Comparison of ENCODE assay signal across 8 mouse cellular contexts in the genomic region with DNA sequence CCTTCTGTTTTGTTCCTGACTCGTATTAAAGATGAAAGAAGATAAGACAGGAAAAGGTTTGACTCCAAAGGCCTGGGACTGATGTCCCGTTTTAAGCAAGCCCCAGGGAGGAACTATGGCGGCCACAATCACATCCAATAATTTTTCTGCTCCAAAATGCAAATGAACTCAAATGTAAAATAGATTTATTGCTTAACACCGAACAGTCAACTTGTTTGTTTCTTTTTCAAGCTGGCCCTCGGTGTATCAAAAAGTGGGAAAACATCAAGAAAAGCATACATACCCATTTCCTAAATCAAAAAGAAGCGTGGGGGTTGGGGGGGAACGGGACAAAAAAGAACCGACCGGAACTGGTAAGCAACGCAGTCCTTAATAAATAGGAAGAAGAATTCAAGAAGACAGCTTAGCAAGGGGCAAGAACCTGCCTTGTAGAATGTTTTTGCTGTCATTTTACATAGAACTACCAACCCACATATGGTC. TPM values are rescaled to one million over a fixed set of nuclear protein-coding genes. Genes with fewer than 3 reads are reported as not detected.
DNase-seq lines count a peak whose midpoint lies in the region; ATAC-seq lines count a peak whose summit lies in the region.

No protein-coding gene starts in this region.

- H3K36me3 ChIP-seq in kidney, embryonic 14.5 days (ENCODE audit: control insufficient read depth, insufficient read depth, low read length), result no peaks in the 10 kb centered on the region
- H3K36me3 ChIP-seq in hindbrain, embryonic 10.5 days, result no peaks in the 10 kb centered on the region
- H3K36me3 ChIP-seq in midbrain, embryonic 12.5 days, result no peaks in the 10 kb centered on the region

- H3K9ac ChIP-seq in kidney, embryonic 14.5 days (ENCODE audit: low read depth, low read length), result no peak overlapping the region; the same call in 1 of the 2 replicates
- no peak overlapping the region for H3K9ac ChIP-seq in midbrain, embryonic 12.5 days (replicated peaks)

- no peak for ATAC-seq in kidney, embryonic 14.5 days (ENCODE audit: low FRiP score, low TSS enrichment)
- ATAC-seq in midbrain, embryonic 12.5 days (ENCODE audit: low FRiP score, low read depth), result no peak
- ATAC-seq in erythroid progenitor cell, adult 5-6 weeks (replicated peaks; ENCODE audit: low FRiP score, poor library complexity, severe bottlenecking), result no peak

- peak overlapping the region; percentile 95 for H3K4me3 ChIP-seq in kidney, embryonic 14.5 days (ENCODE audit: low read length)
- H3K4me3 ChIP-seq in hindbrain, embryonic 10.5 days, result peak overlapping the region; percentile 89
- peak overlapping the region; percentile 93 for H3K4me3 ChIP-seq in midbrain, embryonic 12.5 days

- no peak for DNase-seq in kidney, adult 8-10 months
- DNase-seq in NIH3T3 (ENCODE audit: low read depth), result peak; percentile 73
- DNase-seq in hindbrain, embryonic 10.5 days (ENCODE audit: low spot score), result no peak
- no peak for DNase-seq in yolk sac, embryonic 10.5 days (ENCODE audit: low spot score)
- no peak for DNase-seq in gastrocnemius, adult 18-20 months (ENCODE audit: low spot score)

- 5% methylated on average over 10 of the region's 10 CpGs for WGBS in kidney, embryonic 14.5 days
- WGBS in hindbrain, embryonic 10.5 days, result 7% methylated on average over 10 of the region's 10 CpGs
- 6% methylated on average over 10 of the region's 10 CpGs for WGBS in midbrain, embryonic 12.5 days

- H3K4me1 ChIP-seq in kidney, embryonic 14.5 days (ENCODE audit: control insufficient read depth, insufficient read depth, low read length), result peaks cover 25% of the 10 kb centered on the region
- H3K4me1 ChIP-seq in hindbrain, embryonic 10.5 days (replicated peaks), result peaks cover 69% of the 10 kb centered on the region
- peaks cover 58% of the 10 kb centered on the region for H3K4me1 ChIP-seq in midbrain, embryonic 12.5 days

- H3K27ac ChIP-seq in kidney, embryonic 14.5 days (ENCODE audit: low read depth, low read length), result peak overlapping the region; percentile 55; the same call in 1 of the 2 replicates
- H3K27ac ChIP-seq in hindbrain, embryonic 10.5 days, result peak overlapping the region; percentile 99
- 0 out of 2 replicates have a peak overlapping the region, but pooled peaks have one; percentile 30 for H3K27ac ChIP-seq in midbrain, embryonic 12.5 days (replicated peaks)

- peak overlapping the region; percentile 54 for H3K4me2 ChIP-seq in kidney, embryonic 14.5 days (replicated peaks; ENCODE audit: low read depth, low read length)
- H3K4me2 ChIP-seq in midbrain, embryonic 12.5 days (replicated peaks), result peak overlapping the region; percentile 71

- H3K9me3 ChIP-seq in kidney, embryonic 14.5 days (ENCODE audit: control insufficient read depth, low read length), result no peaks in the 10 kb centered on the region
- no peaks in the 10 kb centered on the region for H3K9me3 ChIP-seq in hindbrain, embryonic 10.5 days
- no peaks in the 10 kb centered on the region for H3K9me3 ChIP-seq in midbrain, embryonic 12.5 days

- no peaks in the 10 kb centered on the region for H3K27me3 ChIP-seq in kidney, embryonic 14.5 days (ENCODE audit: control insufficient read depth, insufficient read depth, low read length)
- no peaks in the 10 kb centered on the region; the same call in 1 of the 2 replicates for H3K27me3 ChIP-seq in hindbrain, embryonic 10.5 days (ENCODE audit: insufficient read depth, poor library complexity, severe bottlenecking)
- H3K27me3 ChIP-seq in midbrain, embryonic 12.5 days, result peaks cover 14% of the 10 kb centered on the region

RNA-seq across cellular contexts. Expression of gene Zfp217, which starts 15.9 kb away (rescaled TPM):
- 5.6 and 6.0 TPM in 2 replicates for polyA plus RNA-seq in kidney, embryonic 14.5 days (2014; fragmentation: Nextera tagmentation; extraction: Ambion mirVana)
- 3.0 TPM in 2 replicates for polyA plus RNA-seq in hindbrain, embryonic 10.5 days (2016; fragmentation: Nextera tagmentation; extraction: Ambion mirVana)
- 3.0 and 3.5 TPM in 2 replicates for polyA plus RNA-seq in midbrain, embryonic 12.5 days (2016; fragmentation: Nextera tagmentation; extraction: Ambion mirVana)
- 19.7 and 20.9 TPM in 2 replicates for total RNA-seq in erythroid progenitor cell, adult 5-6 weeks (2015; ENCODE audit: low replicate concordance)
- 25.7 and 33.9 TPM in 2 replicates for total RNA-seq in erythroid progenitor cell, adult 5-6 weeks (2017; ENCODE audit: low replicate concordance)
- total RNA-seq in gastrocnemius, adult 18-20 months (2021), result 1 to 10 TPM; 3.8 to 5.5 TPM

Comparison
In these comparisons a context has a peak if more than half of its experiments do, and no peak if none do; other contexts are left out.
1. H3K27ac ChIP-seq: peak in every context shown above with its lines; median percentile 99 in hindbrain, embryonic 10.5 days; 55 in kidney, embryonic 14.5 days; 30 in midbrain, embryonic 12.5 days.